Mouse (Mus musculus): Measurements from ENCODE around the gene Pdzd2.

- TF ChIP-seq POLR2A (IDR thresholded peaks at IDR 0.05; ENCODE audit: low read depth, low read length) (no peak), CTCF (IDR thresholded peaks at IDR 0.05; ENCODE audit: extremely low read depth, insufficient read depth, insufficient read length, insufficient replicate concordance) (no peak)
Observed at GRCm38 (mm10) chr15:12696889-12697288, 42.8 kb downstream of the Pdzd2 start.

Data from spleen, adult 2 months (tissue).